8 mouse cellular contexts compared by ENCODE assay signal in the genomic region with DNA sequence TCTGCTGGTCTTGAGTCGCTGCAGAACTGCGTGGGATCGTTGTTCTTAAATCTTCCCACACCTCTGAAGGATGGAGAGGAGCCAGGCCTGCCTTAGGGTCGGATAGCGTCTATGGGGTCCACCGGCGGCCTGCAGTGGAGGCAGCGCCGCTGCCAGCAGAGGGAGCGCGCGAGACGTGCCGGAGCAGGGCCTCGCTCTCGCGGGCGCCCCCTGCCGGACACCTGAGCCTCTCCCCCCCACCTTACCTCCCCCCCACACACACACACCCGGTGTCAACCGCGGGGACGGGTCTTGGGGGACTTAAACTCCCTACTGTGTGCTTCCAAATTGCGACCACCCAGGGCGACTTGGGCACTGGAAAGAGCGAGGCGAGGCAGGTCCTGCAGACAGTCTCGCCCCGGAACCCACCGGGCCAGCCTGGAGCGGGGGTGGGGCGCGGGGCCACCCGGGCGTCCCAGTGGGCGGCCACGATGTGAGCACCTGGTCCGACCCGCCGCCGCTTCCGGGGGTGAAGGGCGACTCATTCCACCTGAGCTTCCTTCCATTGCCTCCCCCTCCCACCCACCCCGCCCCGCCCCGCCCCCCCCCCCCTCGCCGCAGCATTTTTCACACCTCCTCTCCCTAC. TPM values are rescaled to one million over a fixed set of nuclear protein-coding genes. Genes with fewer than 3 reads are reported as not detected.
DNase-seq lines count a peak whose midpoint lies in the region; ATAC-seq and TF ChIP-seq lines count a peak whose summit lies in the region.

No protein-coding gene starts in this region.

- H3K4me1 ChIP-seq in embryonic facial prominence, embryonic 13.5 days = peaks cover 26% of the 10 kb centered on the region
- H3K4me1 ChIP-seq in kidney, adult 2 months (ENCODE audit: control insufficient read depth, insufficient read depth, low read length) = no peaks in the 10 kb centered on the region
- H3K4me1 ChIP-seq in liver, adult 2 months (ENCODE audit: control insufficient read depth, insufficient read depth, low read length) = peaks cover 3% of the 10 kb centered on the region; the same call in 1 of the 2 replicates

- H3K9me3 ChIP-seq in embryonic facial prominence, embryonic 13.5 days = no peaks in the 10 kb centered on the region

- TF ChIP-seq CTCF in kidney, adult 2 months (conservative IDR thresholded peaks at IDR 0.05; ENCODE audit: insufficient read depth, insufficient read length, low read depth, low read length) = peak; percentile 92
- TF ChIP-seq CTCF in liver, adult 2 months (IDR thresholded peaks at IDR 0.05; ENCODE audit: low read depth, low read length) = peak; percentile 100

- peak overlapping the region; percentile 64 for H3K4me2 ChIP-seq in embryonic facial prominence, embryonic 13.5 days

- ATAC-seq in embryonic facial prominence, embryonic 13.5 days (ENCODE audit: insufficient number of reproducible peaks, insufficient read depth, low FRiP score, low TSS enrichment, low read depth) = peak; percentile 26; the same call in 1 of the 2 replicates
- peak; percentile 41 for ATAC-seq in monocyte, adult 5-6 weeks (replicated peaks; ENCODE audit: insufficient number of reproducible peaks, low FRiP score, low TSS enrichment, poor library complexity, severe bottlenecking)

- peak; percentile 80 for DNase-seq in 416B (ENCODE audit: low read depth)
- DNase-seq in adrenal gland, postnatal 10 days = peak; percentile 93
- DNase-seq in heart, adult 8-10 months (ENCODE audit: low spot score) = peak; percentile 58
- peak; percentile 76 for DNase-seq in kidney, adult 2 months
- peak; percentile 27 for DNase-seq in liver, adult 2 months (ENCODE audit: extremely low read depth, low read depth, low spot score)
- DNase-seq in splenic B cell, adult 2 months (ENCODE audit: low read depth, low spot score) = peak; percentile 92

- TF ChIP-seq POLR2A in kidney, adult 2 months (IDR thresholded peaks at IDR 0.05; ENCODE audit: low read depth, low read length) = no peak
- no peak for TF ChIP-seq POLR2A in liver, adult 2 months (IDR thresholded peaks at IDR 0.05; ENCODE audit: extremely low read depth, insufficient read depth, low read length)

- no peaks in the 10 kb centered on the region for H3K36me3 ChIP-seq in embryonic facial prominence, embryonic 13.5 days
- no peaks in the 10 kb centered on the region for H3K36me3 ChIP-seq in kidney, adult 2 months (ENCODE audit: control insufficient read depth, insufficient read depth, low read length)
- no peaks in the 10 kb centered on the region for H3K36me3 ChIP-seq in liver, adult 2 months (ENCODE audit: control insufficient read depth, insufficient read depth, low read length)
- no peaks in the 10 kb centered on the region for H3K36me3 ChIP-seq in splenic B cell, adult 2 months (ENCODE audit: control insufficient read depth, insufficient read depth, low read length, poor library complexity, severe bottlenecking)

- H3K27me3 ChIP-seq in embryonic facial prominence, embryonic 13.5 days = peaks cover 74% of the 10 kb centered on the region
- H3K27me3 ChIP-seq in kidney, adult 2 months (replicated peaks; ENCODE audit: control insufficient read depth, insufficient read depth, low read length) = no peaks in the 10 kb centered on the region
- peaks cover 4% of the 10 kb centered on the region for H3K27me3 ChIP-seq in liver, adult 2 months (ENCODE audit: control insufficient read depth, insufficient read depth, low read length)
- no peaks in the 10 kb centered on the region for H3K27me3 ChIP-seq in splenic B cell, adult 2 months (ENCODE audit: control insufficient read depth, insufficient read depth, low read length, poor library complexity, severe bottlenecking)

- no peak overlapping the region for H3K27ac ChIP-seq in embryonic facial prominence, embryonic 13.5 days
- H3K27ac ChIP-seq in kidney, adult 2 months (ENCODE audit: insufficient read depth, low read depth, low read length) = no peak overlapping the region
- H3K27ac ChIP-seq in liver, adult 2 months (replicated peaks; ENCODE audit: insufficient read depth, low read depth, low read length) = no peak overlapping the region

- H3K4me3 ChIP-seq in embryonic facial prominence, embryonic 13.5 days = peak overlapping the region; percentile 35
- peak overlapping the region; percentile 55 for H3K4me3 ChIP-seq in kidney, adult 2 months (ENCODE audit: insufficient read depth, low read depth, low read length)
- peak overlapping the region; percentile 59; the same call in 1 of the 2 replicates for H3K4me3 ChIP-seq in liver, adult 2 months (ENCODE audit: insufficient read depth, low read depth, low read length)

- whole genome bisulfite sequencing in embryonic facial prominence, embryonic 13.5 days = 1% methylated on average over 48 of the region's 48 CpGs
- WGBS in kidney, adult 2 months = under 1% methylated on average over 48 of the region's 48 CpGs
- WGBS in liver, adult 2 months = under 1% methylated on average over 41 of the region's 48 CpGs

- H3K79me2 ChIP-seq in liver, adult 2 months (ENCODE audit: control insufficient read depth, insufficient read depth, low read length) = no peaks in the 10 kb centered on the region

- H3K9ac ChIP-seq in embryonic facial prominence, embryonic 13.5 days = no peak overlapping the region
- H3K9ac ChIP-seq in liver, adult 2 months (ENCODE audit: low read depth, low read length) = peak overlapping the region; percentile 22; the same call in 1 of the 2 replicates

RNA-seq across cellular contexts. Expression of a gene that starts 15.4 kb away (rescaled TPM):
- total RNA-seq in adrenal gland, postnatal 10 days (2021) = 10 to 100 TPM; 14.0 to 19.9 TPM
- 16.1 and 16.4 TPM in 2 replicates for polyA plus RNA-seq in embryonic facial prominence, embryonic 13.5 days (2015; fragmentation: Nextera tagmentation; extraction: Ambion mirVana)
- 10 to 100 TPM; 10.4 to 16.8 (median 15.2) TPM for total RNA-seq in heart, adult 8-10 months (2022)
- 15.5 and 19.4 TPM in 2 replicates for polyA plus RNA-seq in kidney, adult 2 months (2012; rRNA removed)
- 6.8 and 8.1 TPM in 2 replicates for total RNA-seq in liver, adult 2 months (2014; rRNA removed)
- 9.9 and 11.1 TPM in 2 replicates for polyA plus RNA-seq in liver, adult 2 months (2012; rRNA removed)
- 3.2 to 7.1 TPM (median 5.3 TPM) in 3 replicates for total RNA-seq in monocyte, adult 5-6 weeks (2017)

RNA-seq across cellular contexts. Expression of a gene that starts 57.3 kb away (rescaled TPM):
- total RNA-seq in adrenal gland, postnatal 10 days (2021) = 10 to 100 TPM; 66.6 to 85.8 TPM
- 137 and 142 TPM in 2 replicates for polyA plus RNA-seq in embryonic facial prominence, embryonic 13.5 days (2015; fragmentation: Nextera tagmentation; extraction: Ambion mirVana)
- total RNA-seq in heart, adult 8-10 months (2022) = 10 to 100 TPM; 52.4 to 59.1 (median 57.0) TPM
- polyA plus RNA-seq in kidney, adult 2 months (2012; rRNA removed) = 18.8 and 26.9 TPM in 2 replicates
- 14.1 and 14.9 TPM in 2 replicates for total RNA-seq in liver, adult 2 months (2014; rRNA removed)
- 4.2 and 5.2 TPM in 2 replicates for polyA plus RNA-seq in liver, adult 2 months (2012; rRNA removed)
- 13.2 to 43.8 TPM (median 33.9 TPM) in 3 replicates for total RNA-seq in monocyte, adult 5-6 weeks (2017)

RNA-seq across cellular contexts. Expression of a gene that starts 58.0 kb away (rescaled TPM):
- 100 to 1,000 TPM; 248 to 299 TPM for total RNA-seq in adrenal gland, postnatal 10 days (2021)
- 1,090 and 1,133 TPM in 2 replicates for polyA plus RNA-seq in embryonic facial prominence, embryonic 13.5 days (2015; fragmentation: Nextera tagmentation; extraction: Ambion mirVana)
- 100 to 1,000 TPM; 134 to 164 (median 150) TPM for total RNA-seq in heart, adult 8-10 months (2022)
- 50.0 and 69.3 TPM in 2 replicates for polyA plus RNA-seq in kidney, adult 2 months (2012; rRNA removed)
- total RNA-seq in liver, adult 2 months (2014; rRNA removed) = 58.2 and 58.9 TPM in 2 replicates
- 16.3 and 17.7 TPM in 2 replicates for polyA plus RNA-seq in liver, adult 2 months (2012; rRNA removed)
- 482 to 520 TPM (median 483 TPM) in 3 replicates for total RNA-seq in monocyte, adult 5-6 weeks (2017)

Comparison
In these comparisons a context has a peak if more than half of its experiments do, and no peak if none do; other contexts are left out.
1. DNase-seq: peak in every context shown above with its lines; median percentile 93 in adrenal gland, postnatal 10 days; 92 in splenic B cell, adult 2 months; 80 in 416B; 76 in kidney, adult 2 months; 58 in heart, adult 8-10 months; 27 in liver, adult 2 months.